Comparison of ENCODE assay signal across 27 mouse cellular contexts in genomic region chr9:119726990-119727389, GRCm38 (mm10). TPM values are rescaled to one million over a fixed set of nuclear protein-coding genes. Genes with fewer than 3 reads are reported as not detected.
DNase-seq lines count a peak whose midpoint lies in the region; ATAC-seq and TF ChIP-seq lines count a peak whose summit lies in the region.
"Had no signal": no experiment of that assay in that cellular context is flagged by ENCODE, and none has a peak within 500 bp of the region (broad histone marks: within the 10 kb centered on the region; RNA-seq: fewer than 3 reads in every experiment).

No protein-coding gene starts in this region.

- DNase-seq in liver = peak; percentile 22
- DNase-seq in liver, embryonic 11.5 days (ENCODE audit: low spot score) = no peak
- DNase-seq in liver, embryonic 14.5 days (ENCODE audit: low read depth in 3 of 3, low spot score in 3 of 3) = no peak
- no peak for DNase-seq in lung, postnatal 0 days (ENCODE audit: low spot score)
- DNase-seq in thymus, adult 2 months = no peak
- DNase-seq: adrenal gland, adult 8-10 months; adrenal gland, postnatal 14 days; adrenal gland, postnatal 36 days; B cell, adult 2 months; cerebellum, adult 11-12 months; cerebellum, adult 2 months; cerebellum, adult 9-10 months; cerebellum, postnatal 10 days; cerebellum, postnatal 36 days; embryo, embryonic 11 days had no signal

- no peak for TF ChIP-seq CTCF in liver, embryonic 14.5 days (IDR thresholded peaks at IDR 0.05; ENCODE audit: low read depth)
- TF ChIP-seq CTCF in lung, postnatal 0 days (IDR thresholded peaks at IDR 0.05) = no peak
- TF ChIP-seq CTCF in thymus, adult 2 months (IDR thresholded peaks at IDR 0.05; ENCODE audit: borderline replicate concordance, control insufficient read depth, extremely low read depth, insufficient read depth, low read length, poor library complexity) = no peak

- no peak overlapping the region for H3K27ac ChIP-seq in liver, embryonic 11.5 days (ENCODE audit: low read depth, low read length)
- H3K27ac ChIP-seq in liver, embryonic 14.5 days = no peak overlapping the region
- no peak overlapping the region for H3K27ac ChIP-seq in liver, embryonic 16.5 days (ENCODE audit: low read length)
- H3K27ac ChIP-seq in lung, postnatal 0 days (ENCODE audit: low read length) = no peak overlapping the region
- H3K27ac ChIP-seq in midbrain, embryonic 13.5 days = no peak overlapping the region
- no peak overlapping the region for H3K27ac ChIP-seq in thymus, adult 2 months (ENCODE audit: control insufficient read depth, insufficient read depth, low read length)
- H3K27ac ChIP-seq: embryonic facial prominence, embryonic 13.5 days; embryonic facial prominence, embryonic 15.5 days; forebrain, embryonic 10.5 days; forebrain, embryonic 12.5 days had no signal

- H3K9ac ChIP-seq in liver, embryonic 11.5 days (ENCODE audit: low read depth, low read length) = no peak overlapping the region
- H3K9ac ChIP-seq in liver, embryonic 14.5 days (replicated peaks) = no peak overlapping the region
- no peak overlapping the region for H3K9ac ChIP-seq in liver, embryonic 16.5 days (ENCODE audit: low read depth, low read length)
- H3K9ac ChIP-seq in lung, postnatal 0 days (replicated peaks; ENCODE audit: low read depth) = no peak overlapping the region
- no peak overlapping the region for H3K9ac ChIP-seq in midbrain, embryonic 13.5 days (replicated peaks)
- H3K9ac ChIP-seq: embryonic facial prominence, embryonic 13.5 days; embryonic facial prominence, embryonic 15.5 days; forebrain, embryonic 12.5 days had no signal

- no peaks in the 10 kb centered on the region for H3K36me3 ChIP-seq in liver, embryonic 11.5 days (ENCODE audit: control insufficient read depth, insufficient read depth, low read length)
- no peaks in the 10 kb centered on the region for H3K36me3 ChIP-seq in liver, embryonic 14.5 days (replicated peaks; ENCODE audit: control insufficient read depth, insufficient read depth, low read depth)
- no peaks in the 10 kb centered on the region for H3K36me3 ChIP-seq in liver, embryonic 16.5 days (ENCODE audit: control insufficient read depth, insufficient read depth)
- no peaks in the 10 kb centered on the region for H3K36me3 ChIP-seq in lung, postnatal 0 days (ENCODE audit: insufficient read depth, low read length)
- no peaks in the 10 kb centered on the region for H3K36me3 ChIP-seq in midbrain, embryonic 13.5 days
- no peaks in the 10 kb centered on the region for H3K36me3 ChIP-seq in thymus, adult 2 months (ENCODE audit: control insufficient read depth, insufficient read depth, low read length)
- H3K36me3 ChIP-seq: embryonic facial prominence, embryonic 13.5 days; embryonic facial prominence, embryonic 15.5 days; forebrain, embryonic 10.5 days; forebrain, embryonic 12.5 days; G1E had no signal

- H3K9me3 ChIP-seq in liver, embryonic 11.5 days (ENCODE audit: control insufficient read depth, low read length) = no peaks in the 10 kb centered on the region
- no peaks in the 10 kb centered on the region for H3K9me3 ChIP-seq in liver, embryonic 14.5 days (ENCODE audit: control insufficient read depth, low read length)
- no peaks in the 10 kb centered on the region for H3K9me3 ChIP-seq in liver, embryonic 16.5 days (replicated peaks; ENCODE audit: control insufficient read depth, low read length)
- H3K9me3 ChIP-seq in lung, postnatal 0 days (ENCODE audit: low read length) = no peaks in the 10 kb centered on the region
- H3K9me3 ChIP-seq in midbrain, embryonic 13.5 days = no peaks in the 10 kb centered on the region
- H3K9me3 ChIP-seq: embryonic facial prominence, embryonic 13.5 days; embryonic facial prominence, embryonic 15.5 days; forebrain, embryonic 10.5 days; forebrain, embryonic 12.5 days had no signal

- WGBS in liver, embryonic 11.5 days = 84% methylated on average over 4 of the region's 4 CpGs
- 53% methylated on average over 4 of the region's 4 CpGs for WGBS in liver, embryonic 14.5 days (ENCODE audit: insufficient replicate concordance)
- 60% methylated on average over 4 of the region's 4 CpGs for WGBS in liver, embryonic 16.5 days (ENCODE audit: insufficient replicate concordance)
- WGBS in lung, postnatal 0 days = 88% methylated on average over 4 of the region's 4 CpGs
- 92% methylated on average over 4 of the region's 4 CpGs for WGBS in midbrain, embryonic 13.5 days
- 92% methylated on average over 4 of the region's 4 CpGs for WGBS in thymus, adult 2 months

- no peaks in the 10 kb centered on the region for H3K4me1 ChIP-seq in liver, embryonic 11.5 days (replicated peaks; ENCODE audit: control insufficient read depth, insufficient read depth, low read length)
- peaks cover 0 to 30% of the 10 kb centered on the region in 2 experiments; a peak in 3 of 4 replicates for H3K4me1 ChIP-seq in liver, embryonic 14.5 days (replicated peaks; ENCODE audit: control insufficient read depth in 2 of 2, insufficient read depth in 2 of 2, low read length in 1 of 2)
- no peaks in the 10 kb centered on the region; the same call in 1 of the 2 replicates for H3K4me1 ChIP-seq in liver, embryonic 16.5 days (ENCODE audit: control insufficient read depth, low read depth, low read length)
- no peaks in the 10 kb centered on the region for H3K4me1 ChIP-seq in lung, postnatal 0 days (ENCODE audit: insufficient read depth, low read depth, low read length)
- peaks cover 13% of the 10 kb centered on the region for H3K4me1 ChIP-seq in midbrain, embryonic 13.5 days (replicated peaks)
- no peaks in the 10 kb centered on the region for H3K4me1 ChIP-seq in thymus, adult 2 months (replicated peaks; ENCODE audit: control insufficient read depth, insufficient read depth, low read length)
- H3K4me1 ChIP-seq: embryonic facial prominence, embryonic 15.5 days had no signal

- no peak overlapping the region for H3K4me2 ChIP-seq in liver, embryonic 11.5 days
- H3K4me2 ChIP-seq in liver, embryonic 14.5 days (ENCODE audit: low read depth) = no peak overlapping the region
- no peak overlapping the region for H3K4me2 ChIP-seq in liver, embryonic 16.5 days (ENCODE audit: low read depth, low read length)
- H3K4me2 ChIP-seq in lung, postnatal 0 days (replicated peaks; ENCODE audit: low read depth, low read length) = no peak overlapping the region
- H3K4me2 ChIP-seq in midbrain, embryonic 13.5 days (replicated peaks) = no peak overlapping the region
- H3K4me2 ChIP-seq: embryonic facial prominence, embryonic 13.5 days; embryonic facial prominence, embryonic 15.5 days; forebrain, embryonic 12.5 days had no signal

- no peak for TF ChIP-seq EP300 in liver, embryonic 14.5 days (IDR thresholded peaks at IDR 0.05; ENCODE audit: low read depth)
- TF ChIP-seq EP300 in lung, postnatal 0 days (IDR thresholded peaks at IDR 0.05) = no peak

- no peak overlapping the region for H3K4me3 ChIP-seq in liver, embryonic 11.5 days (ENCODE audit: low read depth, low read length)
- no peak overlapping the region for H3K4me3 ChIP-seq in liver, embryonic 14.5 days (ENCODE audit: insufficient read depth in 1 of 2, low read depth in 2 of 2, low read length in 2 of 2)
- H3K4me3 ChIP-seq in liver, embryonic 16.5 days (ENCODE audit: low read depth, low read length) = no peak overlapping the region
- H3K4me3 ChIP-seq in lung, postnatal 0 days (ENCODE audit: low read depth, low read length) = no peak overlapping the region
- H3K4me3 ChIP-seq in midbrain, embryonic 13.5 days (replicated peaks) = no peak overlapping the region
- no peak overlapping the region for H3K4me3 ChIP-seq in thymus, adult 2 months (ENCODE audit: control insufficient read depth, insufficient read depth, low read length)
- H3K4me3 ChIP-seq: embryonic facial prominence, embryonic 13.5 days; embryonic facial prominence, embryonic 15.5 days; erythroblast, embryonic 14.5 days; forebrain, embryonic 10.5 days; forebrain, embryonic 12.5 days had no signal

- no peaks in the 10 kb centered on the region for H3K27me3 ChIP-seq in liver, embryonic 11.5 days (replicated peaks; ENCODE audit: control insufficient read depth, insufficient read depth, low read length)
- H3K27me3 ChIP-seq in liver, embryonic 14.5 days (ENCODE audit: control insufficient read depth, insufficient read depth, low read length) = no peaks in the 10 kb centered on the region
- H3K27me3 ChIP-seq in liver, embryonic 16.5 days (ENCODE audit: control insufficient read depth, insufficient read depth, low read depth, low read length) = no peaks in the 10 kb centered on the region
- no peaks in the 10 kb centered on the region for H3K27me3 ChIP-seq in lung, postnatal 0 days (replicated peaks; ENCODE audit: insufficient read depth, low read length)
- H3K27me3 ChIP-seq in midbrain, embryonic 13.5 days = no peaks in the 10 kb centered on the region
- no peaks in the 10 kb centered on the region for H3K27me3 ChIP-seq in thymus, adult 2 months (ENCODE audit: control insufficient read depth, insufficient read depth, low read length)
- H3K27me3 ChIP-seq: embryonic facial prominence, embryonic 13.5 days; embryonic facial prominence, embryonic 15.5 days; forebrain, embryonic 12.5 days had no signal

- no peak for ATAC-seq in liver, embryonic 11.5 days (replicated peaks; ENCODE audit: low FRiP score)
- ATAC-seq in liver, embryonic 14.5 days (ENCODE audit: insufficient read depth) = peak; percentile 53; the same call in 1 of the 2 replicates
- ATAC-seq in liver, embryonic 16.5 days (ENCODE audit: low read depth) = peak; percentile 35; the same call in 1 of the 2 replicates
- no peak for ATAC-seq in lung, postnatal 0 days
- ATAC-seq in midbrain, embryonic 13.5 days = no peak
- ATAC-seq: activated CD4-positive, CD25-positive, alpha-beta regulatory T cell, adult 4 months; CD4-positive, CD25-positive, alpha-beta regulatory T cell, adult 4 months; forebrain, embryonic 14.5 days; Patski had no signal

- no peak for TF ChIP-seq POLR2A in thymus, adult 2 months (IDR thresholded peaks at IDR 0.05; ENCODE audit: control insufficient read depth, extremely low read depth, insufficient read depth, low read length, poor library complexity)

RNA-seq across cellular contexts. Expression of gene Scn10a, which starts 7.9 kb away (rescaled TPM):
- 0.15 and 0.17 TPM in 2 replicates for polyA plus RNA-seq in liver, embryonic 11.5 days (2014; fragmentation: Nextera tagmentation; extraction: Ambion mirVana)
- polyA plus RNA-seq in liver, embryonic 14.5 days (2012; rRNA removed) = 0.08 and 0.11 TPM in 2 replicates
- polyA plus RNA-seq in liver, embryonic 14.5 days (2014; fragmentation: Nextera tagmentation; extraction: Ambion mirVana) = 0.06 TPM in 1 of 2 replicates, not detected in the other
- 0.02 TPM in 1 of 2 replicates, not detected in the other for polyA plus RNA-seq in liver, embryonic 16.5 days (2015; fragmentation: Nextera tagmentation; extraction: Ambion mirVana)
- polyA plus RNA-seq in lung, postnatal 0 days (2015; fragmentation: Nextera tagmentation; extraction: Ambion mirVana) = 0.02 TPM in 2 replicates
- polyA plus RNA-seq in midbrain, embryonic 13.5 days (2015; fragmentation: Nextera tagmentation; extraction: Ambion mirVana) = 0.03 and 0.04 TPM in 2 replicates
- polyA plus RNA-seq in thymus, adult 2 months (2012; rRNA removed) = 0.09 and 0.20 TPM in 2 replicates
- polyA plus RNA-seq: activated CD4-positive, CD25-positive, alpha-beta regulatory T cell, adult 4 months; CD4-positive, CD25-positive, alpha-beta regulatory T cell, adult 4 months; cerebellum, adult 2 months; embryonic facial prominence, embryonic 13.5 days; erythroblast, embryonic 14.5 days; forebrain, embryonic 10.5 days; G1E had no signal

Comparison
In these comparisons a context has a peak if more than half of its experiments do, and no peak if none do; other contexts are left out.
1. ATAC-seq: peak in liver, embryonic 14.5 days (single experiment) and liver, embryonic 16.5 days (single experiment); none in liver, embryonic 11.5 days (single experiment), lung, postnatal 0 days (single experiment) and midbrain, embryonic 13.5 days (single experiment).